In the genomic region with DNA sequence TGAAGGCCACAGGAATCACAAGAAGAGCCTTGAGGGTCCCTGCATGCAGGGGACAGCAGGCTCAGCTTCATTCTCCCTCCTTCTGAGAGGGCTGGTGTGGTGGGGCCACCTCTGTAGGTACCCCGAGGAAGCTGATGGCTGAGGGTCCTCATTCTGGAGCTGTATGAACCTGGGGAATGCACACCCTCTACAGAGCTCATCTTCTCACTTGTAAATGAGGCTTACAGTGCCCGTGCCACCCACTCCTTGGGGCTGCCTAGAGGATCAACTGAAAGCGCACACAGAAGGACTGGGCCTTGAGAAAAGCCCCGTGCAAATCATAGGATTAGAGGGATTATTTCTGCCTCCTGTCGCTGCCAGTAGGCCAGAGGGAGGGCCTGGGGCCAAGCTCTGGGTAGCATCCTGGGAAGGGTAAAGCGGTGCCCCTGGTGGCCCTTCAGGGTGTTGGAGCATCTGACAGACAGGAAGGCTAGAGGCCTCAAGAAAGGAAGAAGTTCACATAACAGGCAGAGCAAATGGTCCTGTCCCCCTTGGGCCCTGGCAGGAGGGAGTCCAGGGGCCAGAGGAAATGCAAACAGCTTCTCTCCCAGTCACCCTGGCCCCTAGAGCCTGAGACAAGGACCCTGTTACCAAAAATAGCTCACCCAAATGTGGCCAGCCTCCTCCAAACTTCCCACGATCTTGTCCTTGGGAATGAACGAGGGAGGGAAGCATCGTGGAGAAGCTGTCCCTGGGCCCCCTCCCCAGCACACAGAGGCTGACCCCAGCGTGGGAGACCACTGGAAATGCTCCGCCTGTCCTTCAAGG, we compare ENCODE assay signal across 8 mouse cellular contexts. TPM values are rescaled to one million over a fixed set of nuclear protein-coding genes. Genes with fewer than 3 reads are reported as not detected.
DNase-seq lines count a peak whose midpoint lies in the region; ATAC-seq lines count a peak whose summit lies in the region.

No protein-coding gene starts in this region.

- intact Hi-C loops in left cerebral cortex, postnatal 36 days (cut with DNase I), result no loop called here

- no peak overlapping the region for H3K4me3 ChIP-seq in lung, embryonic 16.5 days (ENCODE audit: low read length)
- H3K4me3 ChIP-seq in intestine, embryonic 15.5 days (replicated peaks), result no peak overlapping the region
- no peak overlapping the region for H3K4me3 ChIP-seq in midbrain, embryonic 16.5 days (ENCODE audit: low read depth, low read length)

- ATAC-seq in lung, embryonic 16.5 days (ENCODE audit: low read depth), result peak; percentile 27
- ATAC-seq in intestine, embryonic 15.5 days, result peak; percentile 11; the same call in 1 of the 2 replicates
- peak; percentile 41; the same call in 1 of the 2 replicates for ATAC-seq in midbrain, embryonic 16.5 days

- peak overlapping the region; percentile 51 for H3K27ac ChIP-seq in lung, embryonic 16.5 days (ENCODE audit: low read length)
- peak overlapping the region; percentile 70 for H3K27ac ChIP-seq in intestine, embryonic 15.5 days
- H3K27ac ChIP-seq in midbrain, embryonic 16.5 days (ENCODE audit: low read length), result peak overlapping the region; percentile 59

- 24% methylated on average over 11 of the region's 11 CpGs for WGBS in lung, embryonic 16.5 days
- 36% methylated on average over 11 of the region's 11 CpGs for WGBS in intestine, embryonic 15.5 days
- WGBS in midbrain, embryonic 16.5 days, result 26% methylated on average over 11 of the region's 11 CpGs

- no peak overlapping the region for H3K4me2 ChIP-seq in lung, embryonic 16.5 days (ENCODE audit: low read depth, low read length)
- H3K4me2 ChIP-seq in intestine, embryonic 15.5 days (replicated peaks), result 0 out of 2 replicates have a peak overlapping the region, but pooled peaks have one; percentile 11
- H3K4me2 ChIP-seq in midbrain, embryonic 16.5 days (ENCODE audit: low read length), result no peak overlapping the region

- H3K9ac ChIP-seq in lung, embryonic 16.5 days (ENCODE audit: low read length), result no peak overlapping the region
- H3K9ac ChIP-seq in intestine, embryonic 15.5 days, result peak overlapping the region; percentile 11; the same call in 1 of the 2 replicates
- 0 out of 2 replicates have a peak overlapping the region, but pooled peaks have one; percentile 4 for H3K9ac ChIP-seq in midbrain, embryonic 16.5 days (ENCODE audit: low read depth, low read length)

- no peaks in the 10 kb centered on the region for H3K9me3 ChIP-seq in lung, embryonic 16.5 days (ENCODE audit: control insufficient read depth, low read length)
- no peaks in the 10 kb centered on the region for H3K9me3 ChIP-seq in intestine, embryonic 15.5 days
- no peaks in the 10 kb centered on the region for H3K9me3 ChIP-seq in midbrain, embryonic 16.5 days (replicated peaks; ENCODE audit: control insufficient read depth, low read length, poor library complexity, severe bottlenecking)

- H3K4me1 ChIP-seq in lung, embryonic 16.5 days (replicated peaks; ENCODE audit: control insufficient read depth, insufficient read depth, low read length), result peaks cover 23% of the 10 kb centered on the region
- H3K4me1 ChIP-seq in intestine, embryonic 15.5 days (replicated peaks), result peaks cover 47% of the 10 kb centered on the region
- H3K4me1 ChIP-seq in midbrain, embryonic 16.5 days (ENCODE audit: control insufficient read depth, insufficient read depth, low read length), result peaks cover 11% of the 10 kb centered on the region; the same call in 1 of the 2 replicates

- DNase-seq in adrenal gland, postnatal 14 days, result peak; percentile 49
- no peak for DNase-seq in adrenal gland, postnatal 4 days (ENCODE audit: low spot score in 2 of 2)
- no peak for DNase-seq in lung, postnatal 25 days (ENCODE audit: low spot score)
- no peak for DNase-seq in left cerebral cortex, postnatal 36 days (ENCODE audit: low spot score in 2 of 2)
- DNase-seq in spleen, postnatal 36 days (ENCODE audit: low spot score in 2 of 2), result no peak

- H3K36me3 ChIP-seq in lung, embryonic 16.5 days (ENCODE audit: control insufficient read depth, insufficient read depth, low read length), result 0 out of 2 replicates have a peak, but pooled peaks cover 10% of the 10 kb centered on the region
- peaks cover 7% of the 10 kb centered on the region; the same call in 1 of the 2 replicates for H3K36me3 ChIP-seq in intestine, embryonic 15.5 days
- H3K36me3 ChIP-seq in midbrain, embryonic 16.5 days (ENCODE audit: control insufficient read depth, insufficient read depth, low read length), result peaks cover 10% of the 10 kb centered on the region

- no peaks in the 10 kb centered on the region for H3K27me3 ChIP-seq in lung, embryonic 16.5 days (ENCODE audit: control insufficient read depth, insufficient read depth, low read depth, low read length)
- H3K27me3 ChIP-seq in intestine, embryonic 15.5 days (replicated peaks), result no peaks in the 10 kb centered on the region
- H3K27me3 ChIP-seq in midbrain, embryonic 16.5 days (ENCODE audit: control insufficient read depth, insufficient read depth, low read depth, low read length), result no peaks in the 10 kb centered on the region

RNA-seq across cellular contexts. Expression of a gene that starts 16.2 kb away (rescaled TPM):
- 166 and 173 TPM in 2 replicates for total RNA-seq in adrenal gland, postnatal 14 days (2021)
- total RNA-seq in adrenal gland, postnatal 4 days (2021), result 10 to 100 TPM; 78.6 to 83.5 TPM
- 61.3 and 61.9 TPM in 2 replicates for polyA plus RNA-seq in lung, embryonic 16.5 days (2015; fragmentation: Nextera tagmentation; extraction: Ambion mirVana)
- polyA plus RNA-seq in intestine, embryonic 15.5 days (2015; fragmentation: Nextera tagmentation; extraction: Ambion mirVana), result 86.5 and 92.1 TPM in 2 replicates
- polyA plus RNA-seq in midbrain, embryonic 16.5 days (2015; fragmentation: Nextera tagmentation; extraction: Ambion mirVana), result 69.2 and 70.2 TPM in 2 replicates
- 10 to 100 TPM; 59.4 to 66.5 TPM for total RNA-seq in left cerebral cortex, postnatal 36 days (2021)

RNA-seq across cellular contexts. Expression of a gene that starts 16.2 kb away (rescaled TPM):
- total RNA-seq in adrenal gland, postnatal 14 days (2021), result 11.4 and 14.9 TPM in 2 replicates
- total RNA-seq in adrenal gland, postnatal 4 days (2021), result 10 to 100 TPM; 15.7 to 18.8 TPM
- polyA plus RNA-seq in lung, embryonic 16.5 days (2015; fragmentation: Nextera tagmentation; extraction: Ambion mirVana), result 28.5 and 30.4 TPM in 2 replicates
- polyA plus RNA-seq in intestine, embryonic 15.5 days (2015; fragmentation: Nextera tagmentation; extraction: Ambion mirVana), result 14.1 and 15.1 TPM in 2 replicates
- 4.2 and 4.3 TPM in 2 replicates for polyA plus RNA-seq in midbrain, embryonic 16.5 days (2015; fragmentation: Nextera tagmentation; extraction: Ambion mirVana)
- total RNA-seq in left cerebral cortex, postnatal 36 days (2021), result 10 to 100 TPM in 1 of 2 experiments, 1 to 10 TPM in 1; 9.8 to 11.2 TPM

RNA-seq across cellular contexts. Expression of a gene that starts 23.6 kb away (rescaled TPM):
- total RNA-seq in adrenal gland, postnatal 14 days (2021), result 33.6 and 38.7 TPM in 2 replicates
- 10 to 100 TPM; 32.8 to 42.6 TPM for total RNA-seq in adrenal gland, postnatal 4 days (2021)
- 15.9 and 18.3 TPM in 2 replicates for polyA plus RNA-seq in lung, embryonic 16.5 days (2015; fragmentation: Nextera tagmentation; extraction: Ambion mirVana)
- polyA plus RNA-seq in intestine, embryonic 15.5 days (2015; fragmentation: Nextera tagmentation; extraction: Ambion mirVana), result 22.7 and 23.2 TPM in 2 replicates
- 32.6 and 36.4 TPM in 2 replicates for polyA plus RNA-seq in midbrain, embryonic 16.5 days (2015; fragmentation: Nextera tagmentation; extraction: Ambion mirVana)
- 100 to 1,000 TPM in 1 of 2 experiments, 10 to 100 TPM in 1; 88.4 to 100 TPM for total RNA-seq in left cerebral cortex, postnatal 36 days (2021)

RNA-seq across cellular contexts. Expression of a gene that starts 31.2 kb away (rescaled TPM):
- 108 and 140 TPM in 2 replicates for total RNA-seq in adrenal gland, postnatal 14 days (2021)
- 10 to 100 TPM; 68.8 to 72.6 TPM for total RNA-seq in adrenal gland, postnatal 4 days (2021)
- 89.9 and 96.2 TPM in 2 replicates for polyA plus RNA-seq in lung, embryonic 16.5 days (2015; fragmentation: Nextera tagmentation; extraction: Ambion mirVana)
- polyA plus RNA-seq in intestine, embryonic 15.5 days (2015; fragmentation: Nextera tagmentation; extraction: Ambion mirVana), result 74.5 and 84.3 TPM in 2 replicates
- 144 and 153 TPM in 2 replicates for polyA plus RNA-seq in midbrain, embryonic 16.5 days (2015; fragmentation: Nextera tagmentation; extraction: Ambion mirVana)
- 10 to 100 TPM; 75.3 to 86.0 TPM for total RNA-seq in left cerebral cortex, postnatal 36 days (2021)
